Mouse (Mus musculus): ENCODE data around the gene Cldn3. TPM values are rescaled to one million over a fixed set of nuclear protein-coding genes. Genes with fewer than 3 reads are reported as not detected.

Cldn3 gene
- polyA plus RNA-seq, 1 experiment, result 14.7 TPM

- H3K27me3 ChIP-seq (ENCODE audit: control insufficient read depth, insufficient read depth, low read length), result peaks cover 2% of the 10 kb centered on the region; the same call in 1 of the 2 replicates
- no peak overlapping the region for H3K27ac ChIP-seq (ENCODE audit: control insufficient read depth, insufficient read depth, low read length)
- H3K4me1 ChIP-seq (replicated peaks; ENCODE audit: control insufficient read depth, insufficient read depth, low read length), result peaks cover 30% of the 10 kb centered on the region
- no peaks in the 10 kb centered on the region for H3K36me3 ChIP-seq (ENCODE audit: control insufficient read depth, insufficient read depth, low read length)
- WGBS, result 14% methylated on average over 7 of the region's 7 CpGs
- no peak overlapping the region for H3K4me3 ChIP-seq (ENCODE audit: control insufficient read depth, insufficient read depth, low read length)
- TF ChIP-seq POLR2A (IDR thresholded peaks at IDR 0.05; ENCODE audit: control insufficient read depth, extremely low read depth, insufficient read depth, low read length, poor library complexity), result no peak
- no peak for TF ChIP-seq CTCF (IDR thresholded peaks at IDR 0.05; ENCODE audit: borderline replicate concordance, control insufficient read depth, extremely low read depth, insufficient read depth, low read length, poor library complexity)
- DNase-seq, result no peak
These were observed 39.9 kb downstream of the Cldn3 start for GRCm38 (mm10) chr5:135025899-135026298.

- WGBS, result 35% methylated on average over 18 of the region's 18 CpGs
- no peak for DNase-seq
These were observed 43.2 kb downstream of the Cldn3 start for GRCm38 (mm10) chr5:135029007-135029854.

GRCm38 (mm10) chr5:135032581-135032980 lies 46.6 kb downstream of the Cldn3 start:
- Histone ChIP-seq H3K27me3 (ENCODE audit: control insufficient read depth, insufficient read depth, low read length) (no peaks in the 10 kb centered on the region; the same call in 1 of the 2 replicates), H3K36me3 (ENCODE audit: control insufficient read depth, insufficient read depth, low read length) (no peaks in the 10 kb centered on the region), H3K27ac (ENCODE audit: control insufficient read depth, insufficient read depth, low read length) (no peak overlapping the region), H3K4me3 (ENCODE audit: control insufficient read depth, insufficient read depth, low read length) (no peak overlapping the region), H3K4me1 (replicated peaks; ENCODE audit: control insufficient read depth, insufficient read depth, low read length) (no peaks in the 10 kb centered on the region)
- TF ChIP-seq CTCF (IDR thresholded peaks at IDR 0.05; ENCODE audit: borderline replicate concordance, control insufficient read depth, extremely low read depth, insufficient read depth, low read length, poor library complexity), result no peak
- TF ChIP-seq POLR2A (IDR thresholded peaks at IDR 0.05; ENCODE audit: control insufficient read depth, extremely low read depth, insufficient read depth, low read length, poor library complexity), result no peak
- WGBS, result 97% methylated on average over 5 of the region's 5 CpGs
- DNase-seq, result no peak

More at GRCm38 (mm10) chr5:135029007-135029854, 43.2 kb downstream of the Cldn3 start:
- no peak overlapping the region for H3K4me3 ChIP-seq (ENCODE audit: control insufficient read depth, insufficient read depth, low read length)
- H3K27me3 ChIP-seq (ENCODE audit: control insufficient read depth, insufficient read depth, low read length), result peaks cover 2% of the 10 kb centered on the region; the same call in 1 of the 2 replicates
- no peak for TF ChIP-seq CTCF (IDR thresholded peaks at IDR 0.05; ENCODE audit: borderline replicate concordance, control insufficient read depth, extremely low read depth, insufficient read depth, low read length, poor library complexity)
- no peak for TF ChIP-seq POLR2A (IDR thresholded peaks at IDR 0.05; ENCODE audit: control insufficient read depth, extremely low read depth, insufficient read depth, low read length, poor library complexity)
- H3K36me3 ChIP-seq (ENCODE audit: control insufficient read depth, insufficient read depth, low read length), result no peaks in the 10 kb centered on the region
- peaks cover 17% of the 10 kb centered on the region for H3K4me1 ChIP-seq (replicated peaks; ENCODE audit: control insufficient read depth, insufficient read depth, low read length)
- H3K27ac ChIP-seq (ENCODE audit: control insufficient read depth, insufficient read depth, low read length), result no peak overlapping the region

GRCm38 (mm10) chr5:135034593-135034992 lies 48.6 kb downstream of the Cldn3 start:
- H3K36me3 ChIP-seq (ENCODE audit: control insufficient read depth, insufficient read depth, low read length), result no peaks in the 10 kb centered on the region
- WGBS, result 100% methylated on average over 2 of the region's 2 CpGs
- H3K27me3 ChIP-seq (ENCODE audit: control insufficient read depth, insufficient read depth, low read length), result no peaks in the 10 kb centered on the region
- no peak for TF ChIP-seq CTCF (IDR thresholded peaks at IDR 0.05; ENCODE audit: borderline replicate concordance, control insufficient read depth, extremely low read depth, insufficient read depth, low read length, poor library complexity)
- no peak for TF ChIP-seq POLR2A (IDR thresholded peaks at IDR 0.05; ENCODE audit: control insufficient read depth, extremely low read depth, insufficient read depth, low read length, poor library complexity)
- H3K4me3 ChIP-seq (ENCODE audit: control insufficient read depth, insufficient read depth, low read length), result no peak overlapping the region
- no peaks in the 10 kb centered on the region for H3K4me1 ChIP-seq (replicated peaks; ENCODE audit: control insufficient read depth, insufficient read depth, low read length)
- H3K27ac ChIP-seq (ENCODE audit: control insufficient read depth, insufficient read depth, low read length), result no peak overlapping the region
- no peak for DNase-seq

- no peaks in the 10 kb centered on the region for H3K27me3 ChIP-seq (ENCODE audit: control insufficient read depth, insufficient read depth, low read length)
- H3K27ac ChIP-seq (ENCODE audit: control insufficient read depth, insufficient read depth, low read length), result no peak overlapping the region
- WGBS, result 78% methylated on average over 18 of the region's 18 CpGs
- DNase-seq, result no peak
- no peaks in the 10 kb centered on the region for H3K36me3 ChIP-seq (ENCODE audit: control insufficient read depth, insufficient read depth, low read length)
- H3K4me3 ChIP-seq (ENCODE audit: control insufficient read depth, insufficient read depth, low read length), result no peak overlapping the region
- H3K4me1 ChIP-seq (replicated peaks; ENCODE audit: control insufficient read depth, insufficient read depth, low read length), result no peaks in the 10 kb centered on the region
- TF ChIP-seq POLR2A (IDR thresholded peaks at IDR 0.05; ENCODE audit: control insufficient read depth, extremely low read depth, insufficient read depth, low read length, poor library complexity) (no peak), CTCF (IDR thresholded peaks at IDR 0.05; ENCODE audit: borderline replicate concordance, control insufficient read depth, extremely low read depth, insufficient read depth, low read length, poor library complexity) (no peak)
These were observed 49.8 kb downstream of the Cldn3 start for GRCm38 (mm10) chr5:135035608-135036359.

Other genes starting within 250 kb of the Cldn3 start
- gene Eln, start 238.9 kb upstream of the Cldn3 start, polyA plus RNA-seq (2012; rRNA removed), result 32.2 and 35.5 TPM in 2 replicates
- not detected in 2 replicates for gene Tmem270, start 79.5 kb upstream of the Cldn3 start, polyA plus RNA-seq (2012; rRNA removed)
- 1.8 and 1.9 TPM in 2 replicates for gene Cldn13, start 70.7 kb upstream of the Cldn3 start, polyA plus RNA-seq (2012; rRNA removed)
- 24.9 and 26.7 TPM in 2 replicates for gene Mettl27, start 53.8 kb upstream of the Cldn3 start, polyA plus RNA-seq (2012; rRNA removed)
- 55.4 and 57.8 TPM in 2 replicates for gene Cldn4, start 39.3 kb upstream of the Cldn3 start, polyA plus RNA-seq (2012; rRNA removed)
- 71.7 and 84.8 TPM in 2 replicates for gene Abhd11, start 22.9 kb downstream of the Cldn3 start, polyA plus RNA-seq (2012; rRNA removed)
- gene Stx1a, start 37.3 kb downstream of the Cldn3 start, polyA plus RNA-seq (2012; rRNA removed), result 20.3 and 23.7 TPM in 2 replicates
- 26.8 and 35.1 TPM in 2 replicates for gene Dnajc30, start 78.0 kb downstream of the Cldn3 start, polyA plus RNA-seq (2012; rRNA removed)
- 116 and 125 TPM in 2 replicates for gene Bud23, start 78.7 kb downstream of the Cldn3 start, polyA plus RNA-seq (2012; rRNA removed)
- gene Vps37d, start 92.1 kb downstream of the Cldn3 start, polyA plus RNA-seq (2012; rRNA removed), result 1.8 and 2.3 TPM in 2 replicates
- gene Mlxipl, start 103.7 kb downstream of the Cldn3 start, polyA plus RNA-seq (2012; rRNA removed), result 22.5 and 31.5 TPM in 2 replicates
- gene Tbl2, start 163.4 kb downstream of the Cldn3 start, polyA plus RNA-seq (2012; rRNA removed), result 18.5 and 18.7 TPM in 2 replicates
- 61.1 and 67.0 TPM in 2 replicates for gene Bcl7b, start 182.1 kb downstream of the Cldn3 start, polyA plus RNA-seq (2012; rRNA removed)
- 56.1 and 68.7 TPM in 2 replicates for gene Baz1b, start 201.1 kb downstream of the Cldn3 start, polyA plus RNA-seq (2012; rRNA removed)

Data from thymus, adult 2 months (tissue).